Mouse (Mus musculus): ENCODE measurements around the gene Slc25a33. TPM values are rescaled to one million over a fixed set of nuclear protein-coding genes. Genes with fewer than 3 reads are reported as not detected.

The Slc25a33 gene
- polyA plus RNA-seq, 1 experiment from 2014 or later = 10.8 TPM

- Histone ChIP-seq H3K4me1 (0 out of 2 replicates have a peak, but pooled peaks cover 6% of the 10 kb centered on the region), H3K4me3 (replicated peaks) (no peak overlapping the region), H3K9ac (no peak overlapping the region), H3K4me2 (replicated peaks) (no peak overlapping the region), H3K36me3 (peaks cover 79% of the 10 kb centered on the region), H3K27me3 (no peaks in the 10 kb centered on the region), H3K27ac (replicated peaks) (no peak overlapping the region), H3K9me3 (replicated peaks) (no peaks in the 10 kb centered on the region)
- 74% methylated on average over 17 of the region's 17 CpGs for WGBS
- no peak for ATAC-seq (ENCODE audit: insufficient number of reproducible peaks, low FRiP score, low TSS enrichment, low read depth)
Observed at GRCm38 (mm10) chr4:149723855-149724731, 50.0 kb downstream of the Slc25a33 start.

GRCm38 (mm10) chr4:149723021-149723390 lies 51.1 kb downstream of the Slc25a33 start:
- no peaks in the 10 kb centered on the region for H3K9me3 ChIP-seq (replicated peaks)
- H3K27me3 ChIP-seq = no peaks in the 10 kb centered on the region
- no peak for ATAC-seq (ENCODE audit: insufficient number of reproducible peaks, low FRiP score, low TSS enrichment, low read depth)
- no peak overlapping the region for H3K27ac ChIP-seq (replicated peaks)
- WGBS = 77% methylated on average over 12 of the region's 12 CpGs
- no peak overlapping the region for H3K9ac ChIP-seq
- no peak overlapping the region for H3K4me2 ChIP-seq (replicated peaks)
- peaks cover 82% of the 10 kb centered on the region for H3K36me3 ChIP-seq
- 0 out of 2 replicates have a peak, but pooled peaks cover 4% of the 10 kb centered on the region for H3K4me1 ChIP-seq
- no peak overlapping the region for H3K4me3 ChIP-seq (replicated peaks)

GRCm38 (mm10) chr4:149722104-149723020 lies 51.7 kb downstream of the Slc25a33 start:
- no peak overlapping the region for H3K4me2 ChIP-seq (replicated peaks)
- peaks cover 82% of the 10 kb centered on the region for H3K36me3 ChIP-seq
- 73% methylated on average over 24 of the region's 24 CpGs for WGBS
- H3K27ac ChIP-seq (replicated peaks) = no peak overlapping the region
- H3K9ac ChIP-seq = no peak overlapping the region
- H3K4me3 ChIP-seq (replicated peaks) = no peak overlapping the region
- no peaks in the 10 kb centered on the region for H3K9me3 ChIP-seq (replicated peaks)
- 0 out of 2 replicates have a peak, but pooled peaks cover 4% of the 10 kb centered on the region for H3K4me1 ChIP-seq
- ATAC-seq (ENCODE audit: insufficient number of reproducible peaks, low FRiP score, low TSS enrichment, low read depth) = no peak
- H3K27me3 ChIP-seq = no peaks in the 10 kb centered on the region

- Histone ChIP-seq H3K4me2 (replicated peaks) (no peak overlapping the region), H3K9ac (no peak overlapping the region), H3K4me1 (0 out of 2 replicates have a peak, but pooled peaks cover 4% of the 10 kb centered on the region), H3K4me3 (replicated peaks) (no peak overlapping the region), H3K9me3 (replicated peaks) (no peaks in the 10 kb centered on the region), H3K27ac (replicated peaks) (no peak overlapping the region), H3K36me3 (peaks cover 82% of the 10 kb centered on the region), H3K27me3 (no peaks in the 10 kb centered on the region)
- WGBS = 83% methylated on average over 8 of the region's 8 CpGs
- ATAC-seq (ENCODE audit: insufficient number of reproducible peaks, low FRiP score, low TSS enrichment, low read depth) = no peak
Observed at GRCm38 (mm10) chr4:149721163-149721562, 52.9 kb downstream of the Slc25a33 start.

GRCm38 (mm10) chr4:149719686-149720085 lies 54.4 kb downstream of the Slc25a33 start:
- WGBS = 72% methylated on average over 6 of the region's 6 CpGs
- H3K4me2 ChIP-seq (replicated peaks) = no peak overlapping the region
- no peaks in the 10 kb centered on the region for H3K27me3 ChIP-seq
- no peaks in the 10 kb centered on the region for H3K4me1 ChIP-seq
- H3K27ac ChIP-seq (replicated peaks) = no peak overlapping the region
- peaks cover 81% of the 10 kb centered on the region for H3K36me3 ChIP-seq
- no peaks in the 10 kb centered on the region for H3K9me3 ChIP-seq (replicated peaks)
- H3K4me3 ChIP-seq (replicated peaks) = no peak overlapping the region
- no peak overlapping the region for H3K9ac ChIP-seq
- ATAC-seq (ENCODE audit: insufficient number of reproducible peaks, low FRiP score, low TSS enrichment, low read depth) = no peak

- WGBS = 73% methylated on average over 3 of the region's 3 CpGs
- no peak overlapping the region for H3K4me3 ChIP-seq (replicated peaks)
- H3K27me3 ChIP-seq = no peaks in the 10 kb centered on the region
- H3K4me2 ChIP-seq (replicated peaks) = no peak overlapping the region
- H3K9me3 ChIP-seq (replicated peaks) = no peaks in the 10 kb centered on the region
- no peak for ATAC-seq (ENCODE audit: insufficient number of reproducible peaks, low FRiP score, low TSS enrichment, low read depth)
- peaks cover 6% of the 10 kb centered on the region; the same call in 1 of the 2 replicates for H3K4me1 ChIP-seq
- H3K9ac ChIP-seq = no peak overlapping the region
- peaks cover 48% of the 10 kb centered on the region for H3K36me3 ChIP-seq
- no peak overlapping the region for H3K27ac ChIP-seq (replicated peaks)
Observed at GRCm38 (mm10) chr4:149714542-149714941, 59.5 kb downstream of the Slc25a33 start.

- 22% methylated on average over 7 of the region's 7 CpGs for WGBS
- ATAC-seq (ENCODE audit: insufficient number of reproducible peaks, low FRiP score, low TSS enrichment, low read depth) = no peak
- H3K27ac ChIP-seq (replicated peaks) = no peak overlapping the region
- no peaks in the 10 kb centered on the region for H3K9me3 ChIP-seq (replicated peaks)
- H3K9ac ChIP-seq = no peak overlapping the region
- peaks cover 22% of the 10 kb centered on the region for H3K36me3 ChIP-seq
- peaks cover 6% of the 10 kb centered on the region; the same call in 1 of the 2 replicates for H3K4me1 ChIP-seq
- no peaks in the 10 kb centered on the region for H3K27me3 ChIP-seq
- no peak overlapping the region for H3K4me2 ChIP-seq (replicated peaks)
- H3K4me3 ChIP-seq (replicated peaks) = no peak overlapping the region
Observed at GRCm38 (mm10) chr4:149711955-149712354, 62.1 kb downstream of the Slc25a33 start.

- Histone ChIP-seq H3K4me2 (replicated peaks) (no peak overlapping the region), H3K9ac (no peak overlapping the region), H3K27ac (replicated peaks) (no peak overlapping the region), H3K9me3 (replicated peaks) (no peaks in the 10 kb centered on the region), H3K27me3 (no peaks in the 10 kb centered on the region), H3K36me3 (peaks cover 17% of the 10 kb centered on the region), H3K4me1 (peaks cover 6% of the 10 kb centered on the region; the same call in 1 of the 2 replicates), H3K4me3 (replicated peaks) (no peak overlapping the region)
- no peak for ATAC-seq (ENCODE audit: insufficient number of reproducible peaks, low FRiP score, low TSS enrichment, low read depth)
- WGBS = 86% methylated on average over 5 of the region's 5 CpGs
Observed at GRCm38 (mm10) chr4:149711485-149711884, 62.6 kb downstream of the Slc25a33 start.

- no peak overlapping the region for H3K27ac ChIP-seq (replicated peaks)
- no peaks in the 10 kb centered on the region for H3K27me3 ChIP-seq
- H3K36me3 ChIP-seq = peaks cover 7% of the 10 kb centered on the region; the same call in 1 of the 2 replicates
- H3K4me2 ChIP-seq (replicated peaks) = no peak overlapping the region
- ATAC-seq (ENCODE audit: insufficient number of reproducible peaks, low FRiP score, low TSS enrichment, low read depth) = peak; percentile 79
- no peak overlapping the region for H3K9ac ChIP-seq
- H3K4me3 ChIP-seq (replicated peaks) = no peak overlapping the region
- peaks cover 6% of the 10 kb centered on the region; the same call in 1 of the 2 replicates for H3K4me1 ChIP-seq
- no peaks in the 10 kb centered on the region for H3K9me3 ChIP-seq (replicated peaks)
- WGBS = 15% methylated on average over 5 of the region's 5 CpGs
Observed at GRCm38 (mm10) chr4:149710510-149710909, 63.6 kb downstream of the Slc25a33 start.

GRCm38 (mm10) chr4:149705941-149706340 lies 68.1 kb downstream of the Slc25a33 start:
- Histone ChIP-seq H3K4me2 (replicated peaks) (no peak overlapping the region), H3K36me3 (no peaks in the 10 kb centered on the region), H3K4me3 (replicated peaks) (no peak overlapping the region), H3K27ac (replicated peaks) (no peak overlapping the region), H3K9me3 (replicated peaks) (no peaks in the 10 kb centered on the region), H3K4me1 (peaks cover 5% of the 10 kb centered on the region; the same call in 1 of the 2 replicates), H3K27me3 (no peaks in the 10 kb centered on the region), H3K9ac (no peak overlapping the region)
- WGBS = 90% methylated on average over 8 of the region's 8 CpGs
- no peak for ATAC-seq (ENCODE audit: insufficient number of reproducible peaks, low FRiP score, low TSS enrichment, low read depth)

- Histone ChIP-seq H3K4me3 (replicated peaks) (no peak overlapping the region), H3K4me2 (replicated peaks) (no peak overlapping the region), H3K9me3 (replicated peaks) (no peaks in the 10 kb centered on the region), H3K27me3 (no peaks in the 10 kb centered on the region; the same call in 1 of the 2 replicates), H3K36me3 (no peaks in the 10 kb centered on the region), H3K9ac (no peak overlapping the region), H3K27ac (replicated peaks) (no peak overlapping the region), H3K4me1 (peaks cover 5% of the 10 kb centered on the region; the same call in 1 of the 2 replicates)
- 72% methylated on average over 7 of the region's 7 CpGs for WGBS
- ATAC-seq (ENCODE audit: insufficient number of reproducible peaks, low FRiP score, low TSS enrichment, low read depth) = no peak
Observed at GRCm38 (mm10) chr4:149705298-149705697, 68.8 kb downstream of the Slc25a33 start.
